26 mouse cellular contexts compared by ENCODE assay signal in genomic region chr17:46239516-46240114, GRCm38 (mm10). TPM values are rescaled to one million over a fixed set of nuclear protein-coding genes. Genes with fewer than 3 reads are reported as not detected.
DNase-seq lines count a peak whose midpoint lies in the region; ATAC-seq and TF ChIP-seq lines count a peak whose summit lies in the region.
"Had no signal": no experiment of that assay in that cellular context is flagged by ENCODE, and none has a peak within 500 bp of the region (broad histone marks: within the 10 kb centered on the region; RNA-seq: fewer than 3 reads in every experiment).

No protein-coding gene starts in this region.

- no peak overlapping the region for H3K9ac ChIP-seq in heart, embryonic 11.5 days (ENCODE audit: low read depth, low read length)
- H3K9ac ChIP-seq in heart, embryonic 14.5 days (ENCODE audit: low read length): no peak overlapping the region
- H3K9ac ChIP-seq in heart, postnatal 0 days (replicated peaks; ENCODE audit: low read depth, low read length): no peak overlapping the region
- H3K9ac ChIP-seq: embryonic facial prominence, embryonic 12.5 days; embryonic facial prominence, embryonic 15.5 days; forebrain, postnatal 0 days; hindbrain, embryonic 12.5 days; hindbrain, embryonic 15.5 days had no signal

- H3K27me3 ChIP-seq in heart, embryonic 11.5 days (ENCODE audit: control insufficient read depth, insufficient read depth, low read length): peaks cover 9% of the 10 kb centered on the region
- H3K27me3 ChIP-seq in heart, embryonic 14.5 days (ENCODE audit: control insufficient read depth, insufficient read depth, low read length): no peaks in the 10 kb centered on the region
- H3K27me3 ChIP-seq in heart, postnatal 0 days (ENCODE audit: control insufficient read depth, insufficient read depth, low read length): no peaks in the 10 kb centered on the region
- H3K27me3 ChIP-seq: embryonic facial prominence, embryonic 12.5 days; embryonic facial prominence, embryonic 15.5 days; hindbrain, embryonic 12.5 days; hindbrain, embryonic 15.5 days had no signal

- H3K9me3 ChIP-seq in heart, embryonic 11.5 days (replicated peaks; ENCODE audit: control insufficient read depth, low read length): no peaks in the 10 kb centered on the region
- H3K9me3 ChIP-seq in heart, embryonic 14.5 days (ENCODE audit: control insufficient read depth, low read length): no peaks in the 10 kb centered on the region
- H3K9me3 ChIP-seq in heart, postnatal 0 days (replicated peaks; ENCODE audit: control insufficient read depth, low read length): no peaks in the 10 kb centered on the region
- H3K9me3 ChIP-seq: embryonic facial prominence, embryonic 12.5 days; embryonic facial prominence, embryonic 15.5 days; hindbrain, embryonic 12.5 days; hindbrain, embryonic 15.5 days had no signal

- no peak for TF ChIP-seq CTCF in heart, postnatal 0 days (IDR thresholded peaks at IDR 0.05; ENCODE audit: low read depth)

- 49% methylated on average over 15 of the region's 15 CpGs for WGBS in heart, embryonic 11.5 days (ENCODE audit: insufficient replicate concordance)
- WGBS in heart, embryonic 14.5 days: 30% methylated on average over 15 of the region's 15 CpGs
- 33% methylated on average over 15 of the region's 15 CpGs for WGBS in heart, postnatal 0 days

- H3K4me1 ChIP-seq in heart, embryonic 11.5 days (ENCODE audit: control insufficient read depth, insufficient read depth, low read length): peaks cover 14% of the 10 kb centered on the region; the same call in 1 of the 2 replicates
- H3K4me1 ChIP-seq in heart, embryonic 14.5 days (ENCODE audit: control insufficient read depth in 2 of 2, insufficient read depth in 2 of 2, low read length in 2 of 2): peaks cover 10 to 12% of the 10 kb centered on the region in 2 experiments
- no peaks in the 10 kb centered on the region; the same call in 1 of the 2 replicates for H3K4me1 ChIP-seq in heart, postnatal 0 days (ENCODE audit: control insufficient read depth, insufficient read depth)
- H3K4me1 ChIP-seq: embryonic facial prominence, embryonic 12.5 days; embryonic facial prominence, embryonic 15.5 days; hindbrain, embryonic 12.5 days; hindbrain, embryonic 15.5 days had no signal

- H3K4me3 ChIP-seq in heart, embryonic 11.5 days (ENCODE audit: low read depth, low read length): no peak overlapping the region
- no peak overlapping the region for H3K4me3 ChIP-seq in heart, embryonic 14.5 days (ENCODE audit: control insufficient read depth in 1 of 2, insufficient read depth in 1 of 2, low read depth in 1 of 2, low read length in 2 of 2)
- no peak overlapping the region for H3K4me3 ChIP-seq in heart, postnatal 0 days (ENCODE audit: low read depth, low read length)
- H3K4me3 ChIP-seq: embryonic facial prominence, embryonic 12.5 days; embryonic facial prominence, embryonic 15.5 days; gastrocnemius, adult 2 months; hindbrain, embryonic 12.5 days; hindbrain, embryonic 15.5 days had no signal

- peaks cover 39% of the 10 kb centered on the region for H3K36me3 ChIP-seq in heart, embryonic 11.5 days (ENCODE audit: control insufficient read depth, insufficient read depth, low read length)
- peaks cover 83% of the 10 kb centered on the region for H3K36me3 ChIP-seq in heart, embryonic 14.5 days (ENCODE audit: control insufficient read depth, insufficient read depth, low read length)
- H3K36me3 ChIP-seq in heart, postnatal 0 days (replicated peaks; ENCODE audit: control insufficient read depth, insufficient read depth, low read length): peaks cover 81% of the 10 kb centered on the region

- intact Hi-C loops in heart, postnatal 14 days (cut with DNase I): no loop called here
- intact Hi-C loops in heart, postnatal 10 days (cut with DNase I): no loop called here

- peak; percentile 6 for DNase-seq in embryo, embryonic 10 days (ENCODE audit: low spot score)
- DNase-seq in embryo, embryonic 11 days: no peak
- no peak for DNase-seq in heart, adult 9 months (ENCODE audit: low spot score in 2 of 2)
- no peak for DNase-seq in heart, postnatal 14 days
- peak; percentile 48 for DNase-seq in heart, postnatal 0 days (ENCODE audit: low spot score)
- no peak for DNase-seq in heart, postnatal 10 days
- DNase-seq: adrenal gland, adult 8-10 months; adrenal gland, postnatal 25 days; cerebellum, adult 11-12 months; cerebellum, adult 8-10 months; cerebellum, postnatal 10 days; cerebellum, postnatal 36 days; forebrain, postnatal 0 days; gastrocnemius, adult 2 months; gastrocnemius, postnatal 14 days; kidney, adult 2 months had no signal

- no peak overlapping the region for H3K27ac ChIP-seq in heart, embryonic 11.5 days (ENCODE audit: low read depth, low read length)
- peak overlapping the region; percentile 8 to 41; a peak in 1 of 4 replicates for H3K27ac ChIP-seq in heart, embryonic 14.5 days (replicated peaks in 1 of 2; ENCODE audit: control insufficient read depth in 1 of 2, insufficient read depth in 1 of 2, low read depth in 2 of 2, low read length in 2 of 2)
- no peak overlapping the region; the same call in 1 of the 2 replicates for H3K27ac ChIP-seq in heart, postnatal 0 days (ENCODE audit: low read depth)
- H3K27ac ChIP-seq: embryonic facial prominence, embryonic 12.5 days; embryonic facial prominence, embryonic 15.5 days; gastrocnemius, adult 2 months; hindbrain, embryonic 12.5 days; hindbrain, embryonic 15.5 days had no signal

- ATAC-seq in heart, embryonic 11.5 days (replicated peaks; ENCODE audit: insufficient number of reproducible peaks, low FRiP score, low TSS enrichment): peak; percentile 79
- peak; percentile 81 for ATAC-seq in heart, embryonic 14.5 days (ENCODE audit: insufficient number of reproducible peaks, insufficient read depth, low FRiP score, low read depth)
- ATAC-seq in heart, postnatal 0 days (ENCODE audit: insufficient read depth, low read depth): peak; percentile 85
- ATAC-seq: activated CD4-positive, CD25-positive, alpha-beta regulatory T cell, adult 4 months; forebrain, embryonic 14.5 days; forebrain, postnatal 0 days; intestine, postnatal 0 days had no signal

- H3K4me2 ChIP-seq in heart, embryonic 11.5 days: peak overlapping the region; percentile 1; the same call in 1 of the 2 replicates
- H3K4me2 ChIP-seq in heart, embryonic 14.5 days (ENCODE audit: low read length): no peak overlapping the region
- no peak overlapping the region for H3K4me2 ChIP-seq in heart, postnatal 0 days (ENCODE audit: low read depth, low read length)
- H3K4me2 ChIP-seq: embryonic facial prominence, embryonic 12.5 days; embryonic facial prominence, embryonic 15.5 days; hindbrain, embryonic 12.5 days; hindbrain, embryonic 15.5 days had no signal

- TF ChIP-seq EP300 in heart, postnatal 0 days (IDR thresholded peaks at IDR 0.05; ENCODE audit: low read depth): no peak

RNA-seq across cellular contexts. Expression of gene Polr1c, which starts 8.2 kb away (rescaled TPM):
- polyA plus RNA-seq in heart, embryonic 11.5 days (2014; fragmentation: Nextera tagmentation; extraction: Ambion mirVana): 56.0 and 56.1 TPM in 2 replicates
- polyA plus RNA-seq in heart, embryonic 14.5 days (2014; fragmentation: Nextera tagmentation; extraction: Ambion mirVana): 43.6 and 48.7 TPM in 2 replicates
- total RNA-seq in heart, postnatal 14 days (2021): 10 to 100 TPM; 19.1 to 27.3 TPM
- total RNA-seq in heart, postnatal 0 days (2014; rRNA removed; ENCODE audit: low replicate concordance): 35.7 and 38.3 TPM in 2 replicates
- polyA plus RNA-seq in heart, postnatal 0 days (2015; fragmentation: Nextera tagmentation; extraction: Ambion mirVana): 27.2 TPM in 2 replicates
- 10 to 100 TPM; 23.8 to 26.9 TPM for total RNA-seq in heart, postnatal 10 days (2021)

RNA-seq across cellular contexts. Expression of gene Yipf3, which starts 8.3 kb away (rescaled TPM):
- polyA plus RNA-seq in heart, embryonic 11.5 days (2014; fragmentation: Nextera tagmentation; extraction: Ambion mirVana): 77.8 and 83.0 TPM in 2 replicates
- 90.8 and 93.0 TPM in 2 replicates for polyA plus RNA-seq in heart, embryonic 14.5 days (2014; fragmentation: Nextera tagmentation; extraction: Ambion mirVana)
- 10 to 100 TPM; 72.4 to 77.7 TPM for total RNA-seq in heart, postnatal 14 days (2021)
- 16.0 and 21.3 TPM in 2 replicates for total RNA-seq in heart, postnatal 0 days (2014; rRNA removed; ENCODE audit: low replicate concordance)
- polyA plus RNA-seq in heart, postnatal 0 days (2015; fragmentation: Nextera tagmentation; extraction: Ambion mirVana): 68.5 and 78.4 TPM in 2 replicates
- total RNA-seq in heart, postnatal 10 days (2021): 10 to 100 TPM; 69.3 to 75.1 TPM

RNA-seq across cellular contexts. Expression of gene Lrrc73, which starts 13.7 kb away (rescaled TPM):
- 0.70 and 0.79 TPM in 2 replicates for polyA plus RNA-seq in heart, embryonic 11.5 days (2014; fragmentation: Nextera tagmentation; extraction: Ambion mirVana)
- 0.53 and 0.92 TPM in 2 replicates for polyA plus RNA-seq in heart, embryonic 14.5 days (2014; fragmentation: Nextera tagmentation; extraction: Ambion mirVana)
- total RNA-seq in heart, postnatal 14 days (2021): under 1 TPM; 0.50 to 0.85 TPM
- total RNA-seq in heart, postnatal 0 days (2014; rRNA removed; ENCODE audit: low replicate concordance): 1.3 and 1.5 TPM in 2 replicates
- 0.26 and 0.45 TPM in 2 replicates for polyA plus RNA-seq in heart, postnatal 0 days (2015; fragmentation: Nextera tagmentation; extraction: Ambion mirVana)
- under 1 TPM; 0.38 to 0.40 TPM for total RNA-seq in heart, postnatal 10 days (2021)
- total RNA-seq: hematopoietic stem cell, adult 5-6 weeks had no signal

RNA-seq across cellular contexts. Expression of gene Xpo5, which starts 37.0 kb away (rescaled TPM):
- 32.3 and 32.6 TPM in 2 replicates for polyA plus RNA-seq in heart, embryonic 11.5 days (2014; fragmentation: Nextera tagmentation; extraction: Ambion mirVana)
- 24.1 and 24.2 TPM in 2 replicates for polyA plus RNA-seq in heart, embryonic 14.5 days (2014; fragmentation: Nextera tagmentation; extraction: Ambion mirVana)
- total RNA-seq in heart, postnatal 14 days (2021): 10 to 100 TPM; 18.7 to 20.6 TPM
- 22.6 and 28.9 TPM in 2 replicates for total RNA-seq in heart, postnatal 0 days (2014; rRNA removed; ENCODE audit: low replicate concordance)
- polyA plus RNA-seq in heart, postnatal 0 days (2015; fragmentation: Nextera tagmentation; extraction: Ambion mirVana): 9.9 and 11.7 TPM in 2 replicates
- total RNA-seq in heart, postnatal 10 days (2021): 10 to 100 TPM; 21.6 to 27.4 TPM

RNA-seq across cellular contexts. Expression of gene Polh, which starts 37.2 kb away (rescaled TPM):
- 12.1 and 12.3 TPM in 2 replicates for polyA plus RNA-seq in heart, embryonic 11.5 days (2014; fragmentation: Nextera tagmentation; extraction: Ambion mirVana)
- 11.2 and 11.7 TPM in 2 replicates for polyA plus RNA-seq in heart, embryonic 14.5 days (2014; fragmentation: Nextera tagmentation; extraction: Ambion mirVana)
- 10 to 100 TPM in 1 of 2 experiments, 1 to 10 TPM in 1; 9.7 to 10.6 TPM for total RNA-seq in heart, postnatal 14 days (2021)
- total RNA-seq in heart, postnatal 0 days (2014; rRNA removed; ENCODE audit: low replicate concordance): 11.0 and 13.0 TPM in 2 replicates
- polyA plus RNA-seq in heart, postnatal 0 days (2015; fragmentation: Nextera tagmentation; extraction: Ambion mirVana): 7.8 and 7.9 TPM in 2 replicates
- total RNA-seq in heart, postnatal 10 days (2021): 10 to 100 TPM; 11.6 to 15.9 TPM

Comparison
In these comparisons a context has a peak if more than half of its experiments do, and no peak if none do; other contexts are left out.
1. DNase-seq: peak in embryo, embryonic 10 days (single experiment) and heart, postnatal 0 days (single experiment); none in embryo, embryonic 11 days (single experiment), heart, adult 9 months (0 of 2), heart, postnatal 14 days (0 of 2) and heart, postnatal 10 days (0 of 2).
2. H3K27ac ChIP-seq: peak in heart, embryonic 14.5 days (2 of 2); none in heart, embryonic 11.5 days (single experiment) and heart, postnatal 0 days (single experiment).
3. Peak in every context shown above with its lines, with median percentiles within 50 percentile points of each other: ATAC-seq.